Mouse (Mus musculus) gastrocnemius, postnatal 10 days (tissue): ENCODE results near the gene Neu2. TPM values are rescaled to one million over a fixed set of nuclear protein-coding genes. Genes with fewer than 3 reads are reported as not detected.

Experiments
- total RNA-seq, 2 experiments: library from RNA; stranded (reverse); gene quantifications; 2 replicates each; pipeline ENCODE4 v1.2.3; 2021

The Neu2 gene
- total RNA-seq, 2 experiments from 2014 or later: 14.1 to 15.6 TPM

Other genes starting within 250 kb of the Neu2 start
- 10 to 100 TPM; 14.8 to 16.2 TPM for gene Efhd1, start 245.5 kb upstream of the Neu2 start, total RNA-seq
- 10 to 100 TPM; 41.6 to 47.5 TPM for gene Gigyf2, start 182.9 kb upstream of the Neu2 start, total RNA-seq
- under 1 TPM in 1 of 2 experiments, not detected in 1; 0.19 TPM for gene Kcnj13, start 115.2 kb upstream of the Neu2 start, total RNA-seq
- gene Snorc, start 39.6 kb upstream of the Neu2 start, total RNA-seq: not detected
- gene Ngef, start 64.0 kb downstream of the Neu2 start, total RNA-seq: 1 to 10 TPM in 1 of 2 experiments, under 1 TPM in 1; 0.82 to 1.3 TPM
- gene Inpp5d, start 110.4 kb downstream of the Neu2 start, total RNA-seq: 10 to 100 TPM in 1 of 2 experiments, 1 to 10 TPM in 1; 7.1 to 14.8 TPM
- gene Atg16l1, start 246.0 kb downstream of the Neu2 start, total RNA-seq: 10 to 100 TPM; 16.2 to 20.9 TPM